Mouse (Mus musculus) kidney, adult 11 months (tissue): ENCODE measurements around the gene Hspb6.
A peak's percentile ranks its signal among the peaks of the same experiment; 100 is the strongest.

Source experiments
- DNase-seq: peaks from one replicate; pipeline ENCODE4 v3.0.0; 2022

Hspb6 gene

GRCm38 (mm10) chr7:30553810-30554584 lies 2.0 kb downstream of the Hspb6 start:
- DNase-seq = no peak

- DNase-seq = no peak
These were observed 5.0 kb downstream of the Hspb6 start for GRCm38 (mm10) chr7:30556894-30557536.

GRCm38 (mm10) chr7:30557901-30558514 lies 6.0 kb downstream of the Hspb6 start:
- DNase-seq = no peak

GRCm38 (mm10) chr7:30558656-30559442 lies 6.9 kb downstream of the Hspb6 start:
- no peak for DNase-seq

GRCm38 (mm10) chr7:30559443-30559954 lies 7.5 kb downstream of the Hspb6 start, which contains the start of gene Lin37:
TSS of gene Lin37 (minus strand) at chr7:30559838.
- DNase-seq = peak; percentile 100

GRCm38 (mm10) chr7:30560296-30560695 lies 8.3 kb downstream of the Hspb6 start:
- no peak for DNase-seq

- DNase-seq = no peak
These were observed 10.6 kb downstream of the Hspb6 start for GRCm38 (mm10) chr7:30562526-30563116.

GRCm38 (mm10) chr7:30563117-30563905 lies 11.3 kb downstream of the Hspb6 start, which contains the start of the genes U2af1l4, Gm49396 and Psenen:
TSS of gene U2af1l4 (plus strand) at chr7:30563301.
TSS of gene Gm49396 (plus strand) at chr7:30563344.
TSS of gene Psenen (minus strand) at chr7:30563627.
- peak; percentile 97 for DNase-seq

- no peak for DNase-seq
These were observed 11.9 kb downstream of the Hspb6 start for GRCm38 (mm10) chr7:30563906-30564280.

GRCm38 (mm10) chr7:30564970-30565571 lies 13.1 kb downstream of the Hspb6 start, which contains the start of gene Igflr1:
TSS of gene Igflr1 (plus strand) at chr7:30565427.
- no peak for DNase-seq

GRCm38 (mm10) chr7:30566033-30566432 lies 14.1 kb downstream of the Hspb6 start:
- DNase-seq = no peak

GRCm38 (mm10) chr7:30567555-30567954 lies 15.6 kb downstream of the Hspb6 start:
- DNase-seq = no peak

GRCm38 (mm10) chr7:30572389-30572788 lies 20.4 kb downstream of the Hspb6 start:
- no peak for DNase-seq

GRCm38 (mm10) chr7:30572969-30573368 lies 21.0 kb downstream of the Hspb6 start:
- peak; percentile 85 for DNase-seq

- DNase-seq = no peak
These were observed 28.0 kb downstream of the Hspb6 start for GRCm38 (mm10) chr7:30579950-30580349.

- DNase-seq = peak; percentile 45
These were observed 29.6 kb downstream of the Hspb6 start for GRCm38 (mm10) chr7:30581547-30581946.

GRCm38 (mm10) chr7:30584339-30584738 lies 32.4 kb downstream of the Hspb6 start:
- no peak for DNase-seq

- DNase-seq = no peak
These were observed 33.2 kb downstream of the Hspb6 start for GRCm38 (mm10) chr7:30585170-30585569.

GRCm38 (mm10) chr7:30586455-30587020 lies 34.6 kb downstream of the Hspb6 start:
- DNase-seq = no peak
